Mouse (Mus musculus): ENCODE data around the gene Kcne1l. TPM values are rescaled to one million over a fixed set of nuclear protein-coding genes. Genes with fewer than 3 reads are reported as not detected.

Gene Kcne1l
- polyA plus RNA-seq, 1 experiment from 2014 or later = not detected

Other genes with a start within 250 kb of the Kcne1l start
- not detected in 3 replicates for gene Gucy2f, start 109.4 kb downstream of the Kcne1l start, polyA plus RNA-seq (2018)
- 8.8 to 17.6 TPM (median 11.6 TPM) in 3 replicates for gene Nxt2, start 79.5 kb downstream of the Kcne1l start, polyA plus RNA-seq (2018)
- gene Acsl4, start 84.2 kb upstream of the Kcne1l start, polyA plus RNA-seq (2018) = 30.4 to 40.0 TPM (median 32.2 TPM) in 3 replicates

Data from macrophage (primary cell).